Mouse (Mus musculus): Measurements from ENCODE around the gene Elmo1. TPM values are rescaled to one million over a fixed set of nuclear protein-coding genes. Genes with fewer than 3 reads are reported as not detected.

Gene Elmo1
- polyA plus RNA-seq, 1 experiment from 2014 or later = 31.3 TPM

DNA sequence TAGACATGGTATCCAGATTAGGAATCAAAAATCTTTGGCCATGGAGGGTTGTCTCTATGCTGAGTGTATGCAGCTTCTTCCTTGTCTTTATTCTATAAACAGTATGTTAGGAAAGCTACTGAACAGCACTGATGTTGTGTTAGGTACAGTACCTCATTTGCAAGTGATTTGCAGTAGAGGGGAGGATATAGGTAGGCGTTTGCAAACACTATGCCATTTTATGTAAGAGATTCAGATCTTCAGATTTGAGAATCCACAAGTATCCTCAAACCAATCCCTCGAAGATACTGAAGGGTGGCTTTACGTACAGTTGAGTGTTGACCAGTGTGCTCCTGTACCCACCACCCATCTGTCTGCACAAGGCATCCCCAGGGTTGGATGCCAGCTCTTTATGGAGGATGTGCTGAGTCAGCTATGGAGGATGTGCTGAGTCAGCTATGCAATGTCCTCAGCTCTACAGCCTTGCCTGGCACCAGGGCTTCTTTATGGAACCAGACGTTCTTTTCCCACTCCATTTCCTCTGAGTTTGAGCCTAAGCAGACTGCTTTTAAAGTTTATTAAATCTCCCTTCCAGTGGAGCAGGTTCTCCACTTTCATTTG, 465.6 kb downstream of the Elmo1 start:
- H3K27ac ChIP-seq = no peak overlapping the region
- no peak overlapping the region for H3K4me3 ChIP-seq (ENCODE audit: inconsistent target)
- H3K79me2 ChIP-seq (ENCODE audit: inconsistent target) = no peaks in the 10 kb centered on the region
- no peaks in the 10 kb centered on the region for H3K36me3 ChIP-seq (ENCODE audit: inconsistent target)
- WGBS (ENCODE audit: missing documents) = 94% methylated on average over 4 of the region's 4 CpGs

DNA sequence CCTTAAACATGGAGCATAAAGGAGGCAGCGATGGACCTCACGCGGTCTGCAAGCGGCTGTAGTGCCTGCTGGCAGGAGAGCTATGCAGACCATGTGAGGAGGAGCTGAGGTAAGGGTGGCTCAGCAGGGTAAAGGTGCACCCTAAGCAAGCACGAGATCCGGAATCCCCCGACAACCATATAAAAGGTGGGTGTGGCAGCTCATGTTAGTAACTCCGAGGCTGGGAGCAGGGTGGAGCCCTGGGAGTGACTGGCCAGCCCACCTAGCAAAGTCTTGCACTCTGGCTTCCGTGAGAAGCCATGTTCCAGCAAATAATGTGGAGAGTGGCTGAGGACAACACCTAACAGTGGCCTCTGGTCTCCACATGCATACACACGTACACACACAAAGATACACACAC, 466.3 kb downstream of the Elmo1 start:
- H3K27ac ChIP-seq = no peak overlapping the region
- no peaks in the 10 kb centered on the region for H3K79me2 ChIP-seq (ENCODE audit: inconsistent target)
- no peaks in the 10 kb centered on the region for H3K36me3 ChIP-seq (ENCODE audit: inconsistent target)
- WGBS (ENCODE audit: missing documents) = 92% methylated on average over 9 of the region's 10 CpGs
- no peak overlapping the region for H3K4me3 ChIP-seq (ENCODE audit: inconsistent target)

DNA sequence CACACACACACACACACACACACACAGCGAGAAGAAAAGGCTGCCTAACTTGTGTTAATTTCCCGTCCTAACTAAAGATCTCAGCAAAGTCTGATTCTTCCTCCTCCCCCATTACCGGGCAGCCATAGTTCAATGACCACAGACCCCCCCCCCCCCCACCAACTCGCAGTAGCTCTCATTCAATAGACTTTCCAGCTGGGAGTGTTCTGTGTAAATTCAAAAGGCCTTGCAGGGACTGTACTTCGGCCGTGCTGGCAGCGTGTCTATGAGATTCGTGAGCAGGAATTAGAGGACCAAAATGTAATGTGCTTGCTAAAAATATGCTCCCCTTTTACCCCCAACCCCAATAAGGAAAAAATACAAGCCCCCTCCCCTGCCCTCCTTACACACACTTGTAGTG, 466.8 kb downstream of the Elmo1 start:
- H3K4me3 ChIP-seq (ENCODE audit: inconsistent target) = no peak overlapping the region
- H3K79me2 ChIP-seq (ENCODE audit: inconsistent target) = no peaks in the 10 kb centered on the region
- no peak overlapping the region for H3K27ac ChIP-seq
- H3K36me3 ChIP-seq (ENCODE audit: inconsistent target) = no peaks in the 10 kb centered on the region
- 98% methylated on average over 6 of the region's 8 CpGs for WGBS (ENCODE audit: missing documents)

DNA sequence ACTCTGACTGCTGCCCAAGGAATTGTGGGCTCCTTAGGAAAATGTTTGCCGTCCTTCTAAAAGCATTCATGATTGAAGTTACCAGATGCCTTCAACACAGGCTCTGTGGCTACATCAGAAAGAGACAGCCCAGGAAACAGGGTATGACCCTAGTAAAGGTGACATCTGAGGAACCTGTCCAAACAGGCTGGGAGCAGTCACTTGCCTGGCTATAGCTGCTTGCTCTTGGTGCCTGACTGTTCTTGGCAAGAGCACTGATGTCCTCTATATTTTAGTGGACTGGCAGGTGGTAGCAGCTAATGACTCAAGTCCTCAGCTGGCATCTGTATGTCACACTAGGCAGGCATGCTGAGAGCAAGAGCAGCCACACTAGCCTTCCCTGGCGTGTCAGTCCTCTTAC, 468.0 kb downstream of the Elmo1 start:
- Histone ChIP-seq H3K79me2 (ENCODE audit: inconsistent target) (no peaks in the 10 kb centered on the region), H3K36me3 (ENCODE audit: inconsistent target) (no peaks in the 10 kb centered on the region), H3K27ac (no peak overlapping the region), H3K4me3 (ENCODE audit: inconsistent target) (no peak overlapping the region)
- 90% methylated on average over 2 of the region's 2 CpGs for WGBS (ENCODE audit: missing documents)

DNA sequence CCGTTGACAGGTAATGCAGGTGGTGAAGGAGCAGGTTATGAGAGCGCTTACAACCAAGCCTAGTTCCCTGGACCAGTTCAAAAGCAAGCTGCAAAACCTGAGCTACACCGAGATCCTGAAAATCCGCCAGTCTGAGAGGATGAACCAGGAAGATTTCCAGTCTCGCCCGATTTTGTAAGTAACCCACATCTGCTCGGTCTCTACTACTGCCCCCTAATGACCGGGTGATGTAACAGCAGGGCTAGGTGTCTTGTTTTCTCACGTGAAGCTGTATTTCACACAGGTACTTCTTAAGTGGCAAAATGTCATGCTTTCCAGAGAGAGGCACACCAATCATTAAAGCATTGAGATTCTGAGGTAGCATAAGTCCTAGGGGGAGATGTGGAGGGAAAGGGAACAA, 474.0 kb downstream of the Elmo1 start:
- 94% methylated on average over 9 of the region's 9 CpGs for WGBS (ENCODE audit: missing documents)
- Histone ChIP-seq H3K4me3 (ENCODE audit: inconsistent target) (no peak overlapping the region), H3K79me2 (ENCODE audit: inconsistent target) (no peaks in the 10 kb centered on the region), H3K27ac (no peak overlapping the region), H3K36me3 (ENCODE audit: inconsistent target) (peaks cover 9% of the 10 kb centered on the region; the same call in 1 of the 2 replicates)

DNA sequence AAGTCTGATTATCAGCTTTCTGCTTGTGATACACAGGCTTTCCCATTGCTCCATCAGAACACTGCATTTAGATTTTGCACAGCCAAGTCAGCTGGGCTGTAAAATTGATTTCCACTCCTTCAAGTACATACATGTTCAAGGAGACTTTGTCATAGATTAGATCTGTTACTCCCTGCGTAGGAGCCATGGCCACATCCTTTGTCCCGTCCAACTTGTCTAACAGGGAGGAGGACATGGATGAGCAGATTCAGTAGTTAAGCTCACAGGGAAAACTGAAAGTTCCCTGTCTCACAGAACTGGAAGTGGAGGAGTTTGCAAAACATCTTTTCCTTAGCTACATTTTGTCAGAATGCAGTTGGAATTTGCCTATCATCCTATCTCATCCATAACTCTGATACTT, 484.8 kb downstream of the Elmo1 start:
- Histone ChIP-seq H3K4me3 (ENCODE audit: inconsistent target) (no peak overlapping the region), H3K36me3 (ENCODE audit: inconsistent target) (peaks cover 28% of the 10 kb centered on the region), H3K79me2 (ENCODE audit: inconsistent target) (no peaks in the 10 kb centered on the region), H3K27ac (no peak overlapping the region)
- WGBS (ENCODE audit: missing documents) = 100% methylated on average over 2 of the region's 2 CpGs

DNA sequence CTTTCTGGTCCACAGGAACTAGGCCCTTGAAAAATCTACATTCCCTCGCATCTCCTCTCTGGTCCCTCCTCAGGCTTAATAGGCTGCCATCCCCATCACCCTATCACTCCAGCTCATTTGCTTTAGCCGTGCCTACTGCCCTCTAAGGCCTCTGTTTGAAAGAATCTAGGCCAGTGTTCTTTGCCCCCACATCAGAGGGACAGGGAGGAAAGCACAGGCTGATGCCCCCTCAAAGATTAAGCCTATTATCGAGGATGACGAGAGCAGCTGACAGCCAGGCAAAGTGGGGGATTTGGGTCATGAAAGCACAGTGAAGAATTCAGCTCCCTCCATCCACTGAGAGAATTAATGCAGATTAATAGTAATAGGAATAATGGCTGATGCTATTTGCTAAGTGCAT, 495.5 kb downstream of the Elmo1 start:
- H3K79me2 ChIP-seq (ENCODE audit: inconsistent target) = no peaks in the 10 kb centered on the region
- H3K4me3 ChIP-seq (ENCODE audit: inconsistent target) = no peak overlapping the region
- no peak overlapping the region for H3K27ac ChIP-seq
- peaks cover 28% of the 10 kb centered on the region; the same call in 1 of the 2 replicates for H3K36me3 ChIP-seq (ENCODE audit: inconsistent target)
- 100% methylated on average over 4 of the region's 4 CpGs for whole genome bisulfite sequencing (ENCODE audit: missing documents)

DNA sequence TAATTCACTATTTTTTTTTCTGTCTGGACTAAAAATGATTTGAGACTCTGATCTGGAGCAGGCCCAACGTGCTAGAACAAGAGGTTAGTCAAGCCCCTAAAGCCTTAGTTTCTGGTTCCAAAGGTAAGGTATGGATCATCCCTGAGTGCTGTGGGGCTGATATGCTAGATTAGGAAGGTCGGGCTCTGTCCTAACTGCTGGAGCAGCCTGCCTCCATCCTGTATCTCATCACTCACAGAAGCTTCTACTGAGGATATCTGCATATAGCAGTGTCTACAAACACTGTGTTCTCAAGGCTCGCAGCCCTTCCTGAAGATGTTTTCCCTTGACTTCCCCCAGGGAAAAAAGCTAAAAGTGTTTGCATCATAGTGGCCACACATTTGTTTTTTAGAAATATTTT, 496.1 kb downstream of the Elmo1 start:
- Histone ChIP-seq H3K27ac (no peak overlapping the region), H3K36me3 (ENCODE audit: inconsistent target) (peaks cover 28% of the 10 kb centered on the region; the same call in 1 of the 2 replicates), H3K79me2 (ENCODE audit: inconsistent target) (no peaks in the 10 kb centered on the region), H3K4me3 (ENCODE audit: inconsistent target) (no peak overlapping the region)
- 93% methylated on average over 3 of the region's 3 CpGs for WGBS (ENCODE audit: missing documents)

DNA sequence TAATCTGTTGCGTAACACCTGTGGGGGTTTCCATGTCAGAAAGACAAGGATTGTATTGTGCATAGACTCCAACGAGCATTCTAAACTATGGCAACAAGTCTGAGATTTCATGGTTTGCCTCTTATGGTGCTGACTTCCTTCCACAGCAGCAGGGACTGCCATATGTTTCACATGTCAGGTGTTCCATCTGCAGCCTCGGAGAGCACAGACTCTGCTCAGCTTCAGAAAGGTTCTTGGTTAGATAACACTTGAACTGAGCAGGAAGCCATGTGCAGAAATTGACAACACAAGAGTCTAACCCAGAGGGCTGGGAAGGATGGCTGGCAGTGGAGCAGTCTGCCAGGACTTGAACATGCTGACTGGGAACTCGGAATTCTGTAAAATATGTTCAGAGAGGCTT, 500.6 kb downstream of the Elmo1 start:
- no peak overlapping the region for H3K4me3 ChIP-seq (ENCODE audit: inconsistent target)
- WGBS (ENCODE audit: missing documents) = 79% methylated on average over 4 of the region's 4 CpGs

DNA sequence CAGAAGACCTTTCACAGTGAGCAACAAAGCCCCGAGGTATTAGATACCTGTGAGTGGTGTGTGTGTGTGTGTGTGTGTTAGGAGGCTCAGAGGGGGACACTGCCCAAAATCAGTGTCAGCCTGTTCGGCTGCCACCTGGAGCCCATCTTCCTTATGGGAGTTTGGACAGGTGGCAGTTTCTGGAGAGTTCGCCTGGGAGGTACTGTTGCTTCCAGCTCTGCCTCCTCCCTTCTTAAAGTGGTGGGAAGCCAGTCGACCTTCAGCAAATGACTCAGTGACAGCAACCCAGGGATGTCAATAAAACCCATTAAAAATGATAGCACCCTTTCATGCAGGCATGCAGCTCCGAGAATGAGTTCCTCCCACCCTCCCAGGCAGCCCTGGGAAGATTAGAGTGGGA, 506.9 kb downstream of the Elmo1 start:
- no peak overlapping the region for H3K27ac ChIP-seq
- 84% methylated on average over 4 of the region's 5 CpGs for WGBS (ENCODE audit: missing documents)
- peaks cover 6% of the 10 kb centered on the region; the same call in 1 of the 2 replicates for H3K36me3 ChIP-seq (ENCODE audit: inconsistent target)
- no peaks in the 10 kb centered on the region for H3K79me2 ChIP-seq (ENCODE audit: inconsistent target)
- no peak overlapping the region for H3K4me3 ChIP-seq (ENCODE audit: inconsistent target)

More for the DNA sequence above, 500.6 kb downstream of the Elmo1 start:
- Histone ChIP-seq H3K79me2 (ENCODE audit: inconsistent target) (no peaks in the 10 kb centered on the region), H3K27ac (no peak overlapping the region), H3K36me3 (ENCODE audit: inconsistent target) (peaks cover 14% of the 10 kb centered on the region; the same call in 1 of the 2 replicates)

DNA sequence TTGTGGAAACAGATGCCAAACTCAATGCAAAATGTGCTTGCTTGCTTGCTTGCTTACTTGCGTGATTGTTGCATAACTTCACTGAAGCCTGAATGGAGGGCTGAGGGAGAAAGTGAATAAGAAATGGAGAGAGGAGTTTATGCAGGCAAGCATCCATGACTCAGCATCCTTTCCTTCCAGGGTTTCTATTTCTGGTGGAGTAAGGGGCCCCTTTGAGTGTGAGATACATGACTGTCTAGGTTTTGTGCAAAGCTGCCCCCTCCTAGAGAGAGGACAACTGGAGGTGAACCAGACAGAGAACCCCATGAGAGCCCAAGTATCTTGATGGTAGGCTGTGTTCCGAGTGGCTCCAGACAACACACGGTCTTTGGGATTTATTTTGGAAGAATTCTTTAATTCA, 508.2 kb downstream of the Elmo1 start:
- peaks cover 6% of the 10 kb centered on the region; the same call in 1 of the 2 replicates for H3K36me3 ChIP-seq (ENCODE audit: inconsistent target)
- no peak overlapping the region for H3K27ac ChIP-seq
- H3K79me2 ChIP-seq (ENCODE audit: inconsistent target) = no peaks in the 10 kb centered on the region
- WGBS (ENCODE audit: missing documents) = 90% methylated on average over 3 of the region's 3 CpGs
- no peak overlapping the region for H3K4me3 ChIP-seq (ENCODE audit: inconsistent target)

DNA sequence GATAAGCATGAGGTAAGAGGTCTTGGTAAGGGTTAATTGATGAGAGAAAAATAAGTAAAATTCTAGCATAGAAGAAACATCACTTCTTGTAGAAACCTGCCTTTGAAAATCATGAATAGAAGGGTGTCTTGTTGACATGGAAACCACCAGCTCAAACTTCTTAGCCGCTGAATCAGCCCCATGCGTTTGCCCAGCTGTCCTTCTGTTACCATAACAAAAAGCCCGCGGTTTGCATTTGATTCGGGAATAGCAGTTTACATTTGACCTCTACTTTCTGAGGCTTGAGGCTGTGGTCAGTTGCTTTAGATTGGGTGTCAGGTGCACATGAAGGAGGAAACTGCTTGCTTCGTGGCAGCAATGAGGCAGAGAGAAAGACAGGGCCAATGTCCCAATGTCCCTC, 509.9 kb downstream of the Elmo1 start:
- Histone ChIP-seq H3K79me2 (ENCODE audit: inconsistent target) (no peaks in the 10 kb centered on the region), H3K4me3 (ENCODE audit: inconsistent target) (no peak overlapping the region), H3K36me3 (ENCODE audit: inconsistent target) (peaks cover 11% of the 10 kb centered on the region; the same call in 1 of the 2 replicates), H3K27ac (no peak overlapping the region)
- WGBS (ENCODE audit: missing documents) = 93% methylated on average over 6 of the region's 6 CpGs

DNA sequence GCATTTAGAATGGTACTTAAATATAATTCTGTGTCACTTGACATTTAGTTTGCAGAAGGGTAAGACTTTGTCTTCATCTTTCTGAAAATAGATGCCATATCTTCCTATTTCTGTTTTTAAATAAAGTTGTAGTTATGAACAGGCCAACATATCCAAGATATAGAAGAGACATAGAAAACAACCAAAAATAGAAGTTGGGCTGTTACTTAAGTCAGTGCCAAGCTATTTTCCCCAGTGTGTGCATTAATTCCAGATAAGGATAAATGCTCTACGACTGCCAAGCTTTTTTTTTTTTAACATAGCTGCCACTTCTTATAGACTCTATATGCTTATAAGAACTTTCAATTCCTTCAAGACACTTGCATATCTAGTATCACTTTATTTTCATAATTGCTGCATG, 511.0 kb downstream of the Elmo1 start:
- H3K36me3 ChIP-seq (ENCODE audit: inconsistent target) = peaks cover 14% of the 10 kb centered on the region; the same call in 1 of the 2 replicates
- 88% methylated on average over 1 of the region's 1 CpGs for WGBS (ENCODE audit: missing documents)
- no peaks in the 10 kb centered on the region for H3K79me2 ChIP-seq (ENCODE audit: inconsistent target)
- H3K4me3 ChIP-seq (ENCODE audit: inconsistent target) = no peak overlapping the region
- no peak overlapping the region for H3K27ac ChIP-seq

DNA sequence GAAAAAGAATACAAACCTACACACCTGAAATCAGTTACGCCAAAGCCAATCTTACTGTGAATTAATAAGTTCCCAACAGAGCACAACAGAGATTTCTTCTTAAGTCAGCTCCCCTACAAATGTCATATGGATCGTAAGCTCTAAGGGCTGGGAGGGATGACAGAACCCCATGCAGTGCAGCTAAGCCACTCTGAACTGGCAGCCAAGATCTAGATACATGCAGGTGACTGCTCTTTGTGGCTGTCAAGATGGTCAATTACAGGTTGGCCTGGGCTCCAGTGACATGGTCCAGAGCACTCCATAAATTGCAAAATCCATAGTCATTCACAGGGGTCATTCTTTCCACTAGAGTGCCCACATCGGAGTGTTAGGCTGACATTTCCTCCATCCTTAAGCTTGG, 516.5 kb downstream of the Elmo1 start:
- peaks cover 12% of the 10 kb centered on the region; the same call in 1 of the 2 replicates for H3K36me3 ChIP-seq (ENCODE audit: inconsistent target)
- H3K4me3 ChIP-seq (ENCODE audit: inconsistent target) = no peak overlapping the region
- H3K27ac ChIP-seq = no peak overlapping the region
- H3K79me2 ChIP-seq (ENCODE audit: inconsistent target) = no peaks in the 10 kb centered on the region
- 85% methylated on average over 3 of the region's 3 CpGs for WGBS (ENCODE audit: missing documents)

DNA sequence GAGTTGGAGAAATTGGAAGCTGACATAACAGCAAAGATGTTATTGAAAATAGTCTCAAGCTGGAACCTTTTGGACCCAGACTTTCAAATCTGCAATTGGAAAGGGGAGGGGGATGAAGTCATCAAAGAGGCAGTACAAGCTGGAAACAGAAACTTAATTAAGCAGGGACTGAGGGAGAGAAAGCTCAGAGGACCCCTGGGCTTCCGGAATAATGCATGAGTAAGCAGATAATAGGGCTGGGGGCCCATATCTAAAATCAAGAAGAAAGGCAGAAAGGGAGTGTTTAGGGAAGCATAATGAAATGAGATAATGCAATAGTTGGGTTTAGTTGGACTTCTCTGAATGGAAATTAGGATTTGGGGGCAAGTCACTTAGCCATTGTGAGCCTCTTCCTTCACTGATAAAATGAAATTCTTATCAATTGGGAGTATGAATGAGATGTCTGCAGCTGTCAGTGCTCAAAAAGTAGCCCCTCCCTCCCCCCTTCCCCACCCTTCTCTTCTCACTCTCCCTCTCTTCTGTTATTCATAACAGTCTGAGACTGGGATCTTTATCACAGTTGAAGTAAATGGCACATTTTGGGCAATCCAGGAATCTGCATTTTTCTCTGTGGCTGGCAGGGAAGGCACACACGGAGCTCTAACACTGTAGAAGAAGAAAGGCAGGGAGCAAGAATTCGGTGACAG, 518.8 kb downstream of the Elmo1 start:
- Histone ChIP-seq H3K79me2 (ENCODE audit: inconsistent target) (no peaks in the 10 kb centered on the region), H3K27ac (no peak overlapping the region), H3K4me3 (ENCODE audit: inconsistent target) (no peak overlapping the region), H3K36me3 (ENCODE audit: inconsistent target) (peaks cover 12% of the 10 kb centered on the region; the same call in 1 of the 2 replicates)
- 87% methylated on average over 3 of the region's 3 CpGs for WGBS (ENCODE audit: missing documents)

Data from macrophage (primary cell).